Mouse (Mus musculus): ENCODE measurements around the gene Rpgrip1l. TPM values are rescaled to one million over a fixed set of nuclear protein-coding genes. Genes with fewer than 3 reads are reported as not detected.

Rpgrip1l gene
- polyA plus RNA-seq, 1 experiment from 2014 or later = 3.0 TPM

DNA sequence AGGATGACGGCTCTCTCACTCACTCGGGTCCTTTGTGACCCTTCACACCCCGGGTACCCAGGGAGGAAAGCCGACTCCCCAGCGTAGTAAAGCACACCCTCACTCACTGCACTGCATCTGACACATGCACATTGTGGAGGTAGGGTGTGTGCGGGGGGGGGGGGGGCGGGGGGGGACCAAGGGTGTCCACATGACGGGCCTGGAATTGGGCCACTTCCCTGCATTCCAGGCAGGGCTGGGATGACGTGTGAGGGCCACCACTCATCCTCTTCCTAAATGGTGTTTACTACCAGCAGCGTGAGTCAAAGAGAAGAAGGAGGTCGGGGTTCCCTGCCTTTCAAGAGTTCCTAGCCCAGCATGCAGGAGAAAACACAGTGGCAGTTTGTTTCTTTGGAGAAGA is 124.9 kb downstream of the Rpgrip1l start:
- no peak overlapping the region for H3K4me3 ChIP-seq (ENCODE audit: low read length)
- no peak overlapping the region for H3K9ac ChIP-seq (ENCODE audit: low read depth, low read length)
- ATAC-seq = no peak
- WGBS = 57% methylated on average over 10 of the region's 11 CpGs
- H3K4me1 ChIP-seq (ENCODE audit: control insufficient read depth, insufficient read depth, low read length) = peaks cover 4% of the 10 kb centered on the region
- no peaks in the 10 kb centered on the region for H3K36me3 ChIP-seq (ENCODE audit: control insufficient read depth, insufficient read depth, low read length)
- no peak overlapping the region for H3K27ac ChIP-seq (ENCODE audit: low read length)
- H3K9me3 ChIP-seq (ENCODE audit: control insufficient read depth, low read length) = no peaks in the 10 kb centered on the region
- peaks cover 3% of the 10 kb centered on the region for H3K27me3 ChIP-seq (replicated peaks; ENCODE audit: control insufficient read depth, insufficient read depth, low read length)
- H3K4me2 ChIP-seq (ENCODE audit: low read depth, low read length) = no peak overlapping the region

DNA sequence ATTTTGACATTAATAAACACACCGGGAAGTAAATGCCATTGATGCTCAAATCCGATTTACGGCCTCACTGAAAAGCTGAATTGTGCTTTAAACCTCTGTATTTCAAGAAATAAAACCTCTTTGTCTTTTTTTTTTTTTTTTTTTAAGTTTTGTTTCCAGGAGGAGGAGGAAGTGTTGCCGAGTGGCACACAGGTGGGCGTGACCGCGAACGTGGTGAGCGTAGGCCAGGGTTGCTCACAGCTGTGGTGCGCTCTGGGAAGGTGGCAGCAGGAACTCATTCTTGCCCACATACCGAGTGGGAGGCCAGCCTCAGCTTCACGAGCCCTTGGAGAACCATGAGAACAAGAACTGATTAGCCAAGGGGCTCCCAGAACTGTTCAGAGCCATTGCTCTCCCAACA is 126.7 kb downstream of the Rpgrip1l start:
- ATAC-seq = no peak
- 79% methylated on average over 12 of the region's 12 CpGs for WGBS

DNA sequence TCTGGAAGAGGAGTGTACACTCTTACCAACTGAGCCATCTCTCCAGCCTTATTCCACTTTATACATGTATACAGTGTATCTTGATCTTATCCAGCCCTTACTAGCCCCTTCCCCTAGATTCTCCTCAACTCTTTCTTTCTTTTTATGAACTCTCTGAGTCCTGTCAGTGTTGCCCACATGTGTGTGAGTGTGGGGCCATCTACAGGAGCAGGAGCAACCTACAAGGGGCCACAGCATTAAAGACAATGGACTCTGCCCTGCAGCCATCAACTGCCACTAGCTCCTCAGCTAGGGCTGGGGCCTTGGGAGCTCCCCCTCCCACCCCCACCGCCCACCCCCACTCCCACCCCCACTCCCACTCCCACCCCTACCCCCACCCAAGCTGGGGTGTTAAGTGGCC is 135.4 kb downstream of the Rpgrip1l start:
- no peaks in the 10 kb centered on the region for H3K36me3 ChIP-seq (ENCODE audit: control insufficient read depth, insufficient read depth, low read length)
- WGBS = 60% methylated on average over 1 of the region's 1 CpGs

More for the DNA sequence above, 126.7 kb downstream of the Rpgrip1l start:
- Histone ChIP-seq H3K9ac (ENCODE audit: low read depth, low read length) (no peak overlapping the region), H3K4me2 (ENCODE audit: low read depth, low read length) (no peak overlapping the region), H3K36me3 (ENCODE audit: control insufficient read depth, insufficient read depth, low read length) (no peaks in the 10 kb centered on the region), H3K4me1 (ENCODE audit: control insufficient read depth, insufficient read depth, low read length) (peaks cover 4% of the 10 kb centered on the region), H3K27ac (ENCODE audit: low read length) (no peak overlapping the region), H3K4me3 (ENCODE audit: low read length) (no peak overlapping the region), H3K27me3 (replicated peaks; ENCODE audit: control insufficient read depth, insufficient read depth, low read length) (peaks cover 3% of the 10 kb centered on the region), H3K9me3 (ENCODE audit: control insufficient read depth, low read length) (no peaks in the 10 kb centered on the region)

DNA sequence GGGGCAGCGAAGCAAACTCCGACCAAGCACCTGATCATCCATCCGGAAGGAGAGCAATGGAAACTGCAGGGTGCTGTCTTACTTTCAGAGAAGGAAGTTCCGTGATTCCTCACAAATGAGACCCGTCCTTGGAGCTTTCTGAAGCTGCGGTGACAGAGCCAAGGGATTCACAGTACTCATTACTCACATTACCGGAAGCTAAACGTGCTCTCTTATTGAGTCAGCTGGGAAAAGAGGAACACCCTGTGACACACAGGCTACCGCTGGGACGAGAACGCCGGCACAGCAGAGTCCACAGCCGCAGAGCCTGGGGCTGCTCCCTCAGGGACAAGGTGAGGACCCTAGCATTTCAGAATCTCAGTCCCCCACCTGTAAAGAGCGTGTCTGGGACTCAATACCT is 136.9 kb downstream of the Rpgrip1l start:
- H3K36me3 ChIP-seq (ENCODE audit: control insufficient read depth, insufficient read depth, low read length) = no peaks in the 10 kb centered on the region
- 69% methylated on average over 14 of the region's 14 CpGs for WGBS
- no peaks in the 10 kb centered on the region for H3K27me3 ChIP-seq (replicated peaks; ENCODE audit: control insufficient read depth, insufficient read depth, low read length)
- H3K27ac ChIP-seq (ENCODE audit: low read length) = no peak overlapping the region
- no peak for ATAC-seq
- no peaks in the 10 kb centered on the region for H3K4me1 ChIP-seq (ENCODE audit: control insufficient read depth, insufficient read depth, low read length)
- no peak overlapping the region for H3K4me2 ChIP-seq (ENCODE audit: low read depth, low read length)
- H3K9me3 ChIP-seq (ENCODE audit: control insufficient read depth, low read length) = no peaks in the 10 kb centered on the region
- no peak overlapping the region for H3K9ac ChIP-seq (ENCODE audit: low read depth, low read length)
- no peak overlapping the region for H3K4me3 ChIP-seq (ENCODE audit: low read length)

More for the DNA sequence above, 135.4 kb downstream of the Rpgrip1l start:
- no peak overlapping the region for H3K9ac ChIP-seq (ENCODE audit: low read depth, low read length)
- ATAC-seq = no peak
- no peak overlapping the region for H3K27ac ChIP-seq (ENCODE audit: low read length)
- H3K4me1 ChIP-seq (ENCODE audit: control insufficient read depth, insufficient read depth, low read length) = no peaks in the 10 kb centered on the region
- H3K9me3 ChIP-seq (ENCODE audit: control insufficient read depth, low read length) = no peaks in the 10 kb centered on the region
- no peak overlapping the region for H3K4me3 ChIP-seq (ENCODE audit: low read length)
- no peak overlapping the region for H3K4me2 ChIP-seq (ENCODE audit: low read depth, low read length)
- H3K27me3 ChIP-seq (replicated peaks; ENCODE audit: control insufficient read depth, insufficient read depth, low read length) = no peaks in the 10 kb centered on the region

DNA sequence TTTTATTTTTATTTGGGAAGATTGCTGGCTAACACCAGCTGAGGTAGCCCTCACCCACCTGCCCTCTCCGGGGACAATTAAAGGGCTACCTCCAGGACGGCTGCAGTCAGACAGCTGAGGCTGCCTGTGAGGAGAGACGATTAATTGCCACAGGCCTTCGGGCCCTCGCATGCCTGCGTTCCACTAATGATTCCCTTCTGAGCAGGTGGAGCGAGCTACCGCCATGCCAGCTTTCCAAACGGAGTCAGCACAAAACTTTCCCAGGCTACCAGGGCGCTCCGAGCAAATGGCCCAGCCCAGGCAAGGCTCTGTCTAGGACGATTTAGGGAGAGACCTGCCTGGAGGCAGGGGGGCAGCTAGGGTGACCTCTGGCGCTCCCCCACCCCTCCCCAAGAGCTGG is 141.5 kb downstream of the Rpgrip1l start:
- no peak for ATAC-seq
- Histone ChIP-seq H3K27me3 (replicated peaks; ENCODE audit: control insufficient read depth, insufficient read depth, low read length) (no peaks in the 10 kb centered on the region), H3K36me3 (ENCODE audit: control insufficient read depth, insufficient read depth, low read length) (no peaks in the 10 kb centered on the region), H3K4me2 (ENCODE audit: low read depth, low read length) (no peak overlapping the region), H3K9ac (ENCODE audit: low read depth, low read length) (no peak overlapping the region), H3K27ac (ENCODE audit: low read length) (no peak overlapping the region), H3K9me3 (ENCODE audit: control insufficient read depth, low read length) (no peaks in the 10 kb centered on the region), H3K4me1 (ENCODE audit: control insufficient read depth, insufficient read depth, low read length) (no peaks in the 10 kb centered on the region), H3K4me3 (ENCODE audit: low read length) (no peak overlapping the region)
- WGBS = 49% methylated on average over 13 of the region's 13 CpGs

DNA sequence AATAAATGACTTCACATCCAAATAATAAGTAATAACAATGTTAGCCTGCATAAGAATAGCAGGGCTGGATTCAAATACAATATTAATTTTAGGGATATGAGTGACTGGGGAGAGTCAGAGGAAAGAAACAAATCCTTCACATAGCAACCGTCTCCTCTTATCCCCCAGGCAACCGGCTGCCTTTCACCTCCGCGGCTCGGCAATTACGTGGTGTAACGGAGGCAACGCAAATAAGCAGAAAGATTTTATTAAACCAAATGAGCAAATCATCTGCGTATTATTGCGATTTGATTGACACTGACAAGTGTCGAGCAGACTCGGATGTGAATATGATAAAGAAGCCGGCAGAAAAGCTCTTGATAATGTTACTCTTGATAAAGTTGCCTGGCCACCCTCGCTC is 142.1 kb downstream of the Rpgrip1l start:
- ATAC-seq = no peak
- Histone ChIP-seq H3K9me3 (ENCODE audit: control insufficient read depth, low read length) (no peaks in the 10 kb centered on the region), H3K4me3 (ENCODE audit: low read length) (no peak overlapping the region), H3K4me1 (ENCODE audit: control insufficient read depth, insufficient read depth, low read length) (no peaks in the 10 kb centered on the region), H3K9ac (ENCODE audit: low read depth, low read length) (no peak overlapping the region), H3K4me2 (ENCODE audit: low read depth, low read length) (no peak overlapping the region), H3K27ac (ENCODE audit: low read length) (no peak overlapping the region), H3K36me3 (ENCODE audit: control insufficient read depth, insufficient read depth, low read length) (no peaks in the 10 kb centered on the region), H3K27me3 (replicated peaks; ENCODE audit: control insufficient read depth, insufficient read depth, low read length) (no peaks in the 10 kb centered on the region)
- 47% methylated on average over 14 of the region's 14 CpGs for WGBS

DNA sequence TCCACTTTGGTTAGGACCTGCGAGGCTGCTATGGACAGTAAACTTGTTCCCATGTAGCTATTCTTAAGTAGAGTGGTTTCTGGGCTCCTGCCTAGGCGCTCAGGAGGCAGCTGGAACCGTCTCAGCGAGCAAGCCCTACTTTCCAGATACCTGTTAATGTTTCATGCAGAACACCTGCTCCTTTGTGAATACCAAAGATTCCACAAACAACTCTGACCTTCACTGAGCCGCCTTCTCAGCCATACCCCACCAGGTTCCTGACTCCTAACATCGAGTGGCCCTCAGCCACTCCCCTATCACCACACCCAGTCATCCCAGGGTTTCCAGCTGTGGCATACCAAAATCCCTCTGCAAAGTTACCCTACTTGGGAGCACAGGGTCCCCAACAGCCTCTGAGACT is 142.9 kb downstream of the Rpgrip1l start:
- Histone ChIP-seq H3K9me3 (ENCODE audit: control insufficient read depth, low read length) (no peaks in the 10 kb centered on the region), H3K4me2 (ENCODE audit: low read depth, low read length) (no peak overlapping the region), H3K27ac (ENCODE audit: low read length) (no peak overlapping the region), H3K9ac (ENCODE audit: low read depth, low read length) (no peak overlapping the region), H3K4me3 (ENCODE audit: low read length) (no peak overlapping the region), H3K27me3 (replicated peaks; ENCODE audit: control insufficient read depth, insufficient read depth, low read length) (no peaks in the 10 kb centered on the region), H3K36me3 (ENCODE audit: control insufficient read depth, insufficient read depth, low read length) (no peaks in the 10 kb centered on the region), H3K4me1 (ENCODE audit: control insufficient read depth, insufficient read depth, low read length) (no peaks in the 10 kb centered on the region)
- WGBS = 63% methylated on average over 6 of the region's 6 CpGs
- no peak for ATAC-seq

Other genes starting within 250 kb of the Rpgrip1l start
- gene Rbl2, start 243.2 kb downstream of the Rpgrip1l start, polyA plus RNA-seq (2015; fragmentation: Nextera tagmentation; extraction: Ambion mirVana) = 11.7 and 13.0 TPM in 2 replicates
- gene Aktip, start 113.3 kb downstream of the Rpgrip1l start, polyA plus RNA-seq (2015; fragmentation: Nextera tagmentation; extraction: Ambion mirVana) = 41.4 and 43.0 TPM in 2 replicates
- gene Fto, start 263 bp upstream of the Rpgrip1l start, polyA plus RNA-seq (2015; fragmentation: Nextera tagmentation; extraction: Ambion mirVana) = 56.0 and 58.1 TPM in 2 replicates

Data from intestine, embryonic 16.5 days (tissue).